In genomic region chr4:45474832-45475231, GRCm38 (mm10) we compare ENCODE assay signal across 14 mouse cellular contexts. TPM values are rescaled to one million over a fixed set of nuclear protein-coding genes. Genes with fewer than 3 reads are reported as not detected.
DNase-seq lines count a peak whose midpoint lies in the region; ATAC-seq and TF ChIP-seq lines count a peak whose summit lies in the region.
"Had no signal": no experiment of that assay in that cellular context is flagged by ENCODE, and none has a peak within 500 bp of the region (broad histone marks: within the 10 kb centered on the region; RNA-seq: fewer than 3 reads in every experiment).

No protein-coding gene starts in this region.

- H3K4me3 ChIP-seq in heart, adult 2 months: no peak overlapping the region
- H3K4me3 ChIP-seq in intestine, embryonic 16.5 days (ENCODE audit: low read length): no peak overlapping the region
- no peak overlapping the region for H3K4me3 ChIP-seq in midbrain, embryonic 16.5 days (ENCODE audit: low read depth, low read length)
- H3K4me3 ChIP-seq: erythroblast, embryonic 14.5 days; left cerebral cortex, adult 2 months had no signal

- intact Hi-C loops in heart, adult 2 months (cut with DNase I): no loop called here

- peak; percentile 44 to 71 for DNase-seq in urinary bladder, postnatal 36 days (ENCODE audit: low spot score in 2 of 2)
- no peak for DNase-seq in urinary bladder, adult 2 months (ENCODE audit: low spot score)
- DNase-seq in heart, adult 2 months: peak; percentile 70 to 86
- DNase-seq in frontal cortex, postnatal 25 days (ENCODE audit: low spot score in 2 of 2): no peak
- DNase-seq: adrenal gland, postnatal 25 days; cerebellum, postnatal 10 days; right cerebral cortex, postnatal 14 days; thymus, postnatal 36 days had no signal

- peaks cover 35% of the 10 kb centered on the region for H3K4me1 ChIP-seq in heart, adult 2 months (ENCODE audit: control insufficient read depth, insufficient read depth, low read length)
- H3K4me1 ChIP-seq in intestine, embryonic 16.5 days (ENCODE audit: control insufficient read depth, insufficient read depth, low read length): peaks cover 54% of the 10 kb centered on the region
- peaks cover 23% of the 10 kb centered on the region for H3K4me1 ChIP-seq in midbrain, embryonic 16.5 days (ENCODE audit: control insufficient read depth, insufficient read depth, low read length)

- no peaks in the 10 kb centered on the region for H3K27me3 ChIP-seq in heart, adult 2 months (ENCODE audit: control insufficient read depth, insufficient read depth, low read length)
- no peaks in the 10 kb centered on the region for H3K27me3 ChIP-seq in intestine, embryonic 16.5 days (replicated peaks; ENCODE audit: control insufficient read depth, insufficient read depth, low read length)
- H3K27me3 ChIP-seq in midbrain, embryonic 16.5 days (ENCODE audit: control insufficient read depth, insufficient read depth, low read depth, low read length): no peaks in the 10 kb centered on the region

- peak; percentile 79 for TF ChIP-seq EP300 in heart, adult 2 months (IDR thresholded peaks at IDR 0.05; ENCODE audit: insufficient read depth, low read depth, low read length)

- no peaks in the 10 kb centered on the region for H3K79me2 ChIP-seq in heart, adult 2 months (replicated peaks; ENCODE audit: control insufficient read depth, insufficient read depth, low read length)

- H3K4me2 ChIP-seq in intestine, embryonic 16.5 days (ENCODE audit: low read depth, low read length): no peak overlapping the region
- H3K4me2 ChIP-seq in midbrain, embryonic 16.5 days (ENCODE audit: low read length): no peak overlapping the region

- no peak overlapping the region for H3K9ac ChIP-seq in heart, adult 2 months (ENCODE audit: low read depth, low read length)
- no peak overlapping the region; the same call in 1 of the 2 replicates for H3K9ac ChIP-seq in intestine, embryonic 16.5 days (ENCODE audit: low read depth, low read length)
- H3K9ac ChIP-seq in midbrain, embryonic 16.5 days (ENCODE audit: low read depth, low read length): no peak overlapping the region

- no peak for TF ChIP-seq CTCF in heart, adult 2 months (IDR thresholded peaks at IDR 0.05)

- ATAC-seq in intestine, embryonic 16.5 days: no peak; the same call in 1 of the 2 replicates
- ATAC-seq in megakaryocyte progenitor cell, adult 5-6 weeks (replicated peaks; ENCODE audit: poor library complexity): no peak
- no peak for ATAC-seq in midbrain, embryonic 16.5 days
- ATAC-seq: hindbrain, embryonic 16.5 days had no signal

- 38% methylated on average over 5 of the region's 5 CpGs for WGBS in heart, adult 2 months
- WGBS in intestine, embryonic 16.5 days: 60% methylated on average over 5 of the region's 5 CpGs
- 89% methylated on average over 5 of the region's 5 CpGs for WGBS in midbrain, embryonic 16.5 days

- H3K27ac ChIP-seq in heart, adult 2 months: peak overlapping the region; percentile 83
- peak overlapping the region; percentile 57 for H3K27ac ChIP-seq in intestine, embryonic 16.5 days (ENCODE audit: low read length)
- H3K27ac ChIP-seq in midbrain, embryonic 16.5 days (ENCODE audit: low read length): no peak overlapping the region
- H3K27ac ChIP-seq: left cerebral cortex, adult 2 months had no signal

- 0 out of 2 replicates have a peak, but pooled peaks have one; percentile 31 for TF ChIP-seq POLR2A in heart, adult 2 months (IDR thresholded peaks at IDR 0.05; ENCODE audit: insufficient read depth, low read depth, low read length)

- no peaks in the 10 kb centered on the region for H3K9me3 ChIP-seq in intestine, embryonic 16.5 days (ENCODE audit: control insufficient read depth, low read length)
- no peaks in the 10 kb centered on the region; the same call in 1 of the 2 replicates for H3K9me3 ChIP-seq in midbrain, embryonic 16.5 days (replicated peaks; ENCODE audit: control insufficient read depth, low read length, poor library complexity, severe bottlenecking)

- no peaks in the 10 kb centered on the region for H3K36me3 ChIP-seq in heart, adult 2 months (ENCODE audit: control insufficient read depth, insufficient read depth, low read length)
- 0 out of 2 replicates have a peak, but pooled peaks cover 3% of the 10 kb centered on the region for H3K36me3 ChIP-seq in intestine, embryonic 16.5 days (ENCODE audit: control insufficient read depth, insufficient read depth, low read length)
- no peaks in the 10 kb centered on the region for H3K36me3 ChIP-seq in midbrain, embryonic 16.5 days (ENCODE audit: control insufficient read depth, insufficient read depth, low read length)

RNA-seq across cellular contexts. Expression of gene Shb, which starts 57.4 kb away (rescaled TPM):
- 29.4 and 40.4 TPM in 2 replicates for polyA plus RNA-seq in urinary bladder, adult 2 months (2012; rRNA removed)
- 10 to 100 TPM; 27.2 to 43.0 TPM for total RNA-seq in heart, adult 2 months (2021)
- 19.2 and 19.4 TPM in 2 replicates for polyA plus RNA-seq in heart, adult 2 months (2012; rRNA removed)
- polyA plus RNA-seq in intestine, embryonic 16.5 days (2015; fragmentation: Nextera tagmentation; extraction: Ambion mirVana): 1.5 and 2.7 TPM in 2 replicates
- 1.5 TPM in 2 replicates for total RNA-seq in megakaryocyte progenitor cell, adult 5-6 weeks (2015)
- total RNA-seq in megakaryocyte progenitor cell, adult 5-6 weeks (2017): 2.0 and 2.8 TPM in 2 replicates
- polyA plus RNA-seq in midbrain, embryonic 16.5 days (2015; fragmentation: Nextera tagmentation; extraction: Ambion mirVana): 3.5 and 4.2 TPM in 2 replicates

Comparison
In these comparisons a context has a peak if more than half of its experiments do, and no peak if none do; other contexts are left out.
1. DNase-seq: peak in urinary bladder, postnatal 36 days (2 of 2) and heart, adult 2 months (2 of 2); none in urinary bladder, adult 2 months (single experiment) and frontal cortex, postnatal 25 days (0 of 2).